Mouse (Mus musculus): ENCODE measurements around the gene Bglap.

The Bglap gene

GRCm38 (mm10) chr3:88350732-88351131, 33.5 kb downstream of the Bglap start:
- no peak for DNase-seq (ENCODE audit: low spot score in 2 of 2)

- no peak for DNase-seq (ENCODE audit: low spot score in 2 of 2)
These were observed 45.3 kb downstream of the Bglap start for GRCm38 (mm10) chr3:88339006-88339405.

GRCm38 (mm10) chr3:88338316-88338715, 45.9 kb downstream of the Bglap start:
- DNase-seq (ENCODE audit: low spot score in 2 of 2): no peak

GRCm38 (mm10) chr3:88337367-88338020, 46.8 kb downstream of the Bglap start:
- DNase-seq (ENCODE audit: low spot score in 2 of 2): no peak

- DNase-seq (ENCODE audit: low spot score in 2 of 2): peak; percentile 92
These were observed 47.9 kb downstream of the Bglap start, which contains the start of the genes Tmem79 and Smg5 for GRCm38 (mm10) chr3:88336058-88337013. TSS of gene Tmem79 (minus strand) at chr3:88336148. TSS of gene Smg5 (plus strand) at chr3:88336260.

- no peak for DNase-seq (ENCODE audit: low spot score in 2 of 2)
These were observed 48.7 kb downstream of the Bglap start for GRCm38 (mm10) chr3:88335436-88336053.

GRCm38 (mm10) chr3:88334902-88335435, 49.3 kb downstream of the Bglap start:
- DNase-seq (ENCODE audit: low spot score in 2 of 2): no peak

- DNase-seq (ENCODE audit: low spot score in 2 of 2): no peak
These were observed 50.1 kb downstream of the Bglap start for GRCm38 (mm10) chr3:88334029-88334658.
